Mouse (Mus musculus): ENCODE results near the gene Olfr1173. TPM values are rescaled to one million over a fixed set of nuclear protein-coding genes. Genes with fewer than 3 reads are reported as not detected.

The Olfr1173 gene
- not detected in 2 replicates for polyA plus RNA-seq (2015; fragmentation: Nextera tagmentation; extraction: Ambion mirVana)

DNA sequence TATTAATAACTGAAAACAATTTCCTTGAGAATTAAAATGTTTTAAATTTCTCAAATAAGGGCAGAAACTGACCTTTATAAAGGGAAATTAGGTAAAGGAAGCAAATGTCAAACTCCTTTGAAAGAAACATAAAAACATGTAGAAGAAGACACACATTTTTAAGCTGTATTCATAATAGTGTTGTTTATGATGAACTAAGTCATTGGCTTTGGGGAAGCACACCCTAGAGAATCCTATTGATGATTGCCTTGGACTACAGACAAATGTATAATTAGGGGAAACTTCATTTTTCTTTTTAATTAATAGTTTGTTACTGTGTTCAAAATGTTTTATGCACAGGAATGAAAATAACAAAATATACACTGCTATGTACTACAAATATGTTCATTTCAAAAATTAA, at the start of gene Olfr1173:
Gene Olfr1173, minus strand, starts transcription at position 101 of the 400 bp plus-strand sequence.
- Histone ChIP-seq H3K4me1 (no peaks in the 10 kb centered on the region), H3K36me3 (no peaks in the 10 kb centered on the region), H3K27me3 (no peaks in the 10 kb centered on the region), H3K9me3 (replicated peaks) (no peaks in the 10 kb centered on the region), H3K27ac (replicated peaks) (no peak within 1 kb of the TSS), H3K4me3 (replicated peaks) (no peak within 1 kb of the TSS), H3K9ac (no peak within 1 kb of the TSS), H3K4me2 (replicated peaks) (no peak within 1 kb of the TSS)
- ATAC-seq (ENCODE audit: insufficient number of reproducible peaks, low FRiP score, low TSS enrichment, low read depth), result no peak

DNA sequence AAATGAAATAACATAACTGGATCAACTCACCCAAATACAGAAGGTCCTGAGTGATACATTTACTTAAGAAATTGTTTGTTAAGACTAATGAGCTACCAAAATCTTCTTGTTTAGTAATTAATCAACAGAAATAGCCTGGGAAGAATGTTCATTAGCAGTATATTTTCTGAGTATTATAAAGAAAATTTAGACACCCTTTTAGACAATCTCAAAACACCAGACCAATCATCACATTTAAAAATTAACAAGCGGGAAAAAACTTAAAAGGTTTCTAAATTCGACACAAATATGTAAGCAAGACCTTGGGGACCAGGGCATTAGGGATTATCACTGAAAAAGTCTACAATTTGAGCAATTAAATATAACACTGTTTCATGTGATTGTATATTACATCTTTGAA, 47.4 kb upstream of the Olfr1173 start, which contains the start of gene Olfr1175-ps:
Gene Olfr1175-ps, minus strand, starts transcription at position 101 of the 400 bp plus-strand sequence.
- H3K4me3 ChIP-seq (replicated peaks), result no peak within 1 kb of the TSS
- H3K27ac ChIP-seq (replicated peaks), result no peak within 1 kb of the TSS
- 85% methylated on average over 2 of the region's 2 CpGs for WGBS
- H3K27me3 ChIP-seq, result no peaks in the 10 kb centered on the region
- H3K9me3 ChIP-seq (replicated peaks), result no peaks in the 10 kb centered on the region
- no peaks in the 10 kb centered on the region for H3K4me1 ChIP-seq
- H3K4me2 ChIP-seq (replicated peaks), result no peak within 1 kb of the TSS
- no peak within 1 kb of the TSS for H3K9ac ChIP-seq
- no peak for ATAC-seq (ENCODE audit: insufficient number of reproducible peaks, low FRiP score, low TSS enrichment, low read depth)
- H3K36me3 ChIP-seq, result no peaks in the 10 kb centered on the region

DNA sequence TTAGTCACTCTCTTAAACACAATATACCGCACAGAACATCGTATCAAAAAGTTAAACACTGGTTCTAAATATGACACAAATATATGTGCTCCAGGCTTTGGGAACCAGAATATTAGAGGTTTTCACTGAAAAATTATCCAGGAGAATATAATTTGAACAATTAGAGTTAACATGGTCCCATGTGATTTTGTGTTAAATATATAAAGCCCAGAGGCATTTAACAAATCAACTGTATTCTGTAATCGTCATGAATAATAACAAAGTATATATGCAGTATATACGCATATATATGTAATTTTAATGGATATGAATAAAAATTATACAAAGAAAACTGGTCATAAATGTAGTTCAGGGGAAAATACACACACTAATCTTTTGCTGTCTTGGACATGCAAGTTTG, 35.4 kb upstream of the Olfr1173 start, which contains the start of gene Olfr1174-ps:
Gene Olfr1174-ps, minus strand, starts transcription at position 101 of the 400 bp plus-strand sequence.
- no peak within 1 kb of the TSS for H3K27ac ChIP-seq (replicated peaks)
- H3K4me2 ChIP-seq (replicated peaks), result no peak within 1 kb of the TSS
- no peaks in the 10 kb centered on the region for H3K9me3 ChIP-seq (replicated peaks)
- 90% methylated on average over 4 of the region's 4 CpGs for WGBS
- H3K9ac ChIP-seq, result no peak within 1 kb of the TSS
- H3K4me1 ChIP-seq, result no peaks in the 10 kb centered on the region
- H3K36me3 ChIP-seq, result no peaks in the 10 kb centered on the region
- no peak for ATAC-seq (ENCODE audit: insufficient number of reproducible peaks, low FRiP score, low TSS enrichment, low read depth)
- H3K4me3 ChIP-seq (replicated peaks), result no peak within 1 kb of the TSS
- H3K27me3 ChIP-seq, result no peaks in the 10 kb centered on the region

DNA sequence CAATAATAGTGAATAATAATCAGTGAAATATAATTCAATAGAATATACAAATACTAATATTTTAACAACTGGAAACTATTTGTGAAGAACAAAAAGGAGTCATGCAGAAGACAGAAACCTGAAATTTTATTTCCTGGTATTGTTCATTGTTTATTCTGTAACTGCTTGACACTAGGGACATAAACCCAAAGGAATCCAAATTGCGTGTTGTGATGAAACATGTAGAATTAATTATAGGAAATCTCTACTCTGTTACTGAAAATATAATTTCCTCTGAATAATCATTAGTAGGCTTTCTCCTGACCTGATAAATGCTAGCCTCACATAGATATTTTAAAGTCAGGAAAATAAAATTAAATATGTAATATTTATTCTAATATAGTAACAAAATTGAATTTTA, 51.4 kb downstream of the Olfr1173 start, which contains the start of gene Olfr1170:
Gene Olfr1170, minus strand, starts transcription at position 101 of the 400 bp plus-strand sequence.
- WGBS, result 85% methylated on average over 1 of the region's 1 CpGs
- Histone ChIP-seq H3K9ac (no peak within 1 kb of the TSS), H3K4me1 (no peaks in the 10 kb centered on the region), H3K36me3 (no peaks in the 10 kb centered on the region), H3K9me3 (replicated peaks) (no peaks in the 10 kb centered on the region), H3K4me2 (replicated peaks) (no peak within 1 kb of the TSS), H3K4me3 (replicated peaks) (no peak within 1 kb of the TSS), H3K27me3 (no peaks in the 10 kb centered on the region), H3K27ac (replicated peaks) (no peak within 1 kb of the TSS)
- no peak for ATAC-seq (ENCODE audit: insufficient number of reproducible peaks, low FRiP score, low TSS enrichment, low read depth)

Other genes starting within 250 kb of the Olfr1173 start
- gene Olfr73, start 242.2 kb downstream of the Olfr1173 start, polyA plus RNA-seq (2015; fragmentation: Nextera tagmentation; extraction: Ambion mirVana), result 0.11 and 0.18 TPM in 2 replicates
- 0.12 TPM in 1 of 2 replicates, not detected in the other for gene Olfr1162, start 228.7 kb downstream of the Olfr1173 start, polyA plus RNA-seq (2015; fragmentation: Nextera tagmentation; extraction: Ambion mirVana)
- gene Olfr1163, start 208.0 kb downstream of the Olfr1173 start, polyA plus RNA-seq (2015; fragmentation: Nextera tagmentation; extraction: Ambion mirVana), result not detected in 2 replicates
- gene Olfr1164, start 185.9 kb downstream of the Olfr1173 start, polyA plus RNA-seq (2015; fragmentation: Nextera tagmentation; extraction: Ambion mirVana), result not detected in 2 replicates
- gene Olfr1166, start 151.6 kb downstream of the Olfr1173 start, polyA plus RNA-seq (2015; fragmentation: Nextera tagmentation; extraction: Ambion mirVana), result not detected in 2 replicates
- gene Olfr1167, start 124.7 kb downstream of the Olfr1173 start, polyA plus RNA-seq (2015; fragmentation: Nextera tagmentation; extraction: Ambion mirVana), result not detected in 2 replicates
- gene Olfr1168, start 98.0 kb downstream of the Olfr1173 start, polyA plus RNA-seq (2015; fragmentation: Nextera tagmentation; extraction: Ambion mirVana), result not detected in 2 replicates
- not detected in 2 replicates for gene Olfr1170, start 51.5 kb downstream of the Olfr1173 start, polyA plus RNA-seq (2015; fragmentation: Nextera tagmentation; extraction: Ambion mirVana)
- gene Olfr1174-ps, start 35.3 kb upstream of the Olfr1173 start, polyA plus RNA-seq (2015; fragmentation: Nextera tagmentation; extraction: Ambion mirVana), result not detected in 2 replicates
- not detected in 2 replicates for gene Olfr1175-ps, start 47.3 kb upstream of the Olfr1173 start, polyA plus RNA-seq (2015; fragmentation: Nextera tagmentation; extraction: Ambion mirVana)
- gene Olfr1176, start 56.8 kb upstream of the Olfr1173 start, polyA plus RNA-seq (2015; fragmentation: Nextera tagmentation; extraction: Ambion mirVana), result 0.40 and 0.41 TPM in 2 replicates
- gene Olfr1177-ps, start 66.6 kb upstream of the Olfr1173 start, polyA plus RNA-seq (2015; fragmentation: Nextera tagmentation; extraction: Ambion mirVana), result 0.13 and 0.23 TPM in 2 replicates
- not detected in 2 replicates for gene Olfr1178, start 107.2 kb upstream of the Olfr1173 start, polyA plus RNA-seq (2015; fragmentation: Nextera tagmentation; extraction: Ambion mirVana)
- gene Olfr1179, start 126.6 kb upstream of the Olfr1173 start, polyA plus RNA-seq (2015; fragmentation: Nextera tagmentation; extraction: Ambion mirVana), result not detected in 2 replicates
- not detected in 2 replicates for gene Olfr1180, start 139.3 kb upstream of the Olfr1173 start, polyA plus RNA-seq (2015; fragmentation: Nextera tagmentation; extraction: Ambion mirVana)
- gene Olfr1181, start 146.3 kb upstream of the Olfr1173 start, polyA plus RNA-seq (2015; fragmentation: Nextera tagmentation; extraction: Ambion mirVana), result not detected in 2 replicates
- not detected in 2 replicates for gene Gm13757, start 169.3 kb upstream of the Olfr1173 start, polyA plus RNA-seq (2015; fragmentation: Nextera tagmentation; extraction: Ambion mirVana)
- not detected in 2 replicates for gene Olfr1183, start 175.0 kb upstream of the Olfr1173 start, polyA plus RNA-seq (2015; fragmentation: Nextera tagmentation; extraction: Ambion mirVana)
- not detected in 2 replicates for gene Olfr1184, start 203.7 kb upstream of the Olfr1173 start, polyA plus RNA-seq (2015; fragmentation: Nextera tagmentation; extraction: Ambion mirVana)
- not detected in 2 replicates for gene Olfr1185-ps1, start 213.4 kb upstream of the Olfr1173 start, polyA plus RNA-seq (2015; fragmentation: Nextera tagmentation; extraction: Ambion mirVana)
- not detected in 2 replicates for gene Olfr1186, start 238.7 kb upstream of the Olfr1173 start, polyA plus RNA-seq (2015; fragmentation: Nextera tagmentation; extraction: Ambion mirVana)